Mouse (Mus musculus): ENCODE measurements around the gene Prpf4. TPM values are rescaled to one million over a fixed set of nuclear protein-coding genes. Genes with fewer than 3 reads are reported as not detected.

Gene Prpf4
- total and polyA plus RNA-seq, 3 experiments = 18.1 to 33.7 (median 33.5) TPM

DNA sequence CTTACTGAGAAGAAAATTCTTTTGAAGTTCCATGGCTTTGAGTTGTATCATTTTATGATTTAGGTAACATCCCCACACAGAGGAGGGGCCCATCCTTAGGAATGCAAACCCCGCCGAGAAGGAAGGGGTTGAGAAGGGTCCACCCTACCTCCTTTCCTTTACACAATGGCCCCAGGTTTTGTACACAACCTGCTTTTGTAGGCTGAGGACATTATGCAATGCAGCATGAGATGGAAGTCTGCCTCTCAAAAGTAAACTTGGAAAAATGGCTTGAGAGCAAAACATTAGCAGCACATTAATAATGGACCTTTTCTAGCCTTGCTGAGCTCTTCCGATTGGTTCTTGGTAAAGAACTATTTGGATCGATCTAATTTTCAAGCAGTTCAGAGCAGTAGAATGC, 42.3 kb upstream of the Prpf4 start:
- Histone ChIP-seq H3K4me1 (ENCODE audit: control insufficient read depth in 1 of 2, insufficient read depth in 2 of 2) (peaks cover 0 to 27% of the 10 kb centered on the region in 2 experiments; a peak in 2 of 4 replicates), H3K9ac (ENCODE audit: insufficient read depth, low read depth) (no peak overlapping the region), H3K27ac (ENCODE audit: insufficient read depth, low read depth) (no peak overlapping the region), H3K36me3 (replicated peaks in 1 of 2; ENCODE audit: control insufficient read depth in 1 of 2, insufficient read depth in 1 of 2, low read length in 1 of 2) (peaks cover 0 to 21% of the 10 kb centered on the region in 2 experiments), H3K27me3 (replicated peaks) (no peaks in the 10 kb centered on the region), H3K4me3 (replicated peaks in 1 of 3; ENCODE audit: low read depth in 2 of 3, low read length in 2 of 3, poor library complexity in 1 of 3) (no peak overlapping the region), H3K4me2 (ENCODE audit: insufficient read depth, low read depth, poor library complexity, severe bottlenecking) (no peak overlapping the region), H3K9me3 (replicated peaks; ENCODE audit: low read length) (no peaks in the 10 kb centered on the region), H3K79me2 (replicated peaks; ENCODE audit: control insufficient read depth, extremely low read depth, insufficient read depth, poor library complexity, severe bottlenecking) (peaks cover 8% of the 10 kb centered on the region; the same call in 1 of the 2 replicates)
- in situ Hi-C loops (cut with MboI; ENCODE audit: low pct_ligation_motif_present, low pct_unique_long_range_greater_than_20kb, low sequenced_read_pairs) = no loop called here
- DNase-seq (ENCODE audit: extremely low read depth) = no peak
- no peak for TF ChIP-seq BHLHE40 (IDR thresholded peaks at IDR 0.05; ENCODE audit: low read depth, low read length)
- TF ChIP-seq CHD1 (IDR thresholded peaks at IDR 0.05; ENCODE audit: low read depth, low read length) = no peak
- no peak for TF ChIP-seq MXI1 (IDR thresholded peaks at IDR 0.05; ENCODE audit: low read depth, low read length)
- TF ChIP-seq POLR2AphosphoS2 (IDR thresholded peaks at IDR 0.05; ENCODE audit: low read depth, low read length) = no peak
- no peak for TF ChIP-seq SMC3 (IDR thresholded peaks at IDR 0.05; ENCODE audit: low read depth, low read length)
- TF ChIP-seq RCOR1 (conservative IDR thresholded peaks at IDR 0.05; ENCODE audit: low read depth, low read length) = no peak
- TF ChIP-seq POLR2A (IDR thresholded peaks at IDR 0.05; ENCODE audit: low read depth, low read length) = no peak
- no peak for TF ChIP-seq RAD21 (IDR thresholded peaks at IDR 0.05; ENCODE audit: low read depth, low read length)
- dilution Hi-C loops (cut with MboI; ENCODE audit: extremely low pct_ligation_motif_present, extremely low pct_unique_long_range_greater_than_20kb, low sequenced_read_pairs) = no loop called here

DNA sequence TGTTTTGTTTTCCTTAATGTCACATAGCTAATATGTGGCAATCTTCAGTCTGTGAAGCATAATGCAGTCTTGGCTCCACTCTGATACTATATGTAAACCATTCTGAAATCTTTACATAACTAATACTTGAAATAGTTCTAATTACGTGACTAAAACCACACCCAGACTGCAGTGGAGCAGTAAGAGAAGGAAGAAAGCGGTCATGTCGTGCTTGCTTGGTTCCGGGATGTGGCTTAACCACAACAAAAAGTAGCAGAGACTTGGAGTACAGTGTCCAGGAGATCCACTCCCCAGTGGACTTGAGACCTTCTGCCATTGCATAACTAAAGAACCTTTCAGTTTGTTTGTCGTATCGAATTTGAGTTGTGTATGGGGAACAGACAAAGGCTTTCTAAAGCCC, 41.0 kb upstream of the Prpf4 start:
- no peaks in the 10 kb centered on the region for H3K27me3 ChIP-seq (replicated peaks)
- in situ Hi-C loops (cut with MboI; ENCODE audit: low pct_ligation_motif_present, low pct_unique_long_range_greater_than_20kb, low sequenced_read_pairs) = no loop called here
- H3K79me2 ChIP-seq (replicated peaks; ENCODE audit: control insufficient read depth, extremely low read depth, insufficient read depth, poor library complexity, severe bottlenecking) = peaks cover 2% of the 10 kb centered on the region; the same call in 1 of the 2 replicates
- H3K4me2 ChIP-seq (ENCODE audit: insufficient read depth, low read depth, poor library complexity, severe bottlenecking) = no peak overlapping the region
- peaks cover 0 to 24% of the 10 kb centered on the region in 2 experiments for H3K36me3 ChIP-seq (replicated peaks in 1 of 2; ENCODE audit: control insufficient read depth in 1 of 2, insufficient read depth in 1 of 2, low read length in 1 of 2)
- no peak for TF ChIP-seq UBTF (IDR thresholded peaks at IDR 0.05; ENCODE audit: low read depth, low read length)
- TF ChIP-seq POLR2A (IDR thresholded peaks at IDR 0.05; ENCODE audit: low read depth, low read length) = no peak
- TF ChIP-seq JUND (conservative IDR thresholded peaks at IDR 0.05; ENCODE audit: low read depth, low read length) = no peak
- TF ChIP-seq RAD21 (IDR thresholded peaks at IDR 0.05; ENCODE audit: low read depth, low read length) = no peak
- no peak for TF ChIP-seq MEF2A (IDR thresholded peaks at IDR 0.05; ENCODE audit: borderline replicate concordance, low read depth, low read length)
- no peak for TF ChIP-seq ELF1 (IDR thresholded peaks at IDR 0.05; ENCODE audit: low read depth, low read length)
- TF ChIP-seq ZKSCAN1 (IDR thresholded peaks at IDR 0.05; ENCODE audit: borderline replicate concordance, low read depth, low read length) = no peak
- no peak for TF ChIP-seq ZC3H11A (IDR thresholded peaks at IDR 0.05; ENCODE audit: low read depth, low read length)
- TF ChIP-seq MAZ (IDR thresholded peaks at IDR 0.05; ENCODE audit: low read depth, low read length) = no peak
- TF ChIP-seq HCFC1 (IDR thresholded peaks at IDR 0.05; ENCODE audit: low read depth, low read length) = no peak
- no peaks in the 10 kb centered on the region for H3K9me3 ChIP-seq (replicated peaks; ENCODE audit: low read length)
- H3K27ac ChIP-seq (ENCODE audit: insufficient read depth, low read depth) = no peak overlapping the region
- no peak overlapping the region for H3K9ac ChIP-seq (ENCODE audit: insufficient read depth, low read depth)
- H3K4me1 ChIP-seq (ENCODE audit: control insufficient read depth in 1 of 2, insufficient read depth in 2 of 2) = peaks cover 0 to 18% of the 10 kb centered on the region in 2 experiments; a peak in 2 of 4 replicates
- H3K4me3 ChIP-seq (replicated peaks in 1 of 3; ENCODE audit: low read depth in 2 of 3, low read length in 2 of 3, poor library complexity in 1 of 3) = no peak overlapping the region
- DNase-seq (ENCODE audit: extremely low read depth) = no peak
- dilution Hi-C loops (cut with MboI; ENCODE audit: extremely low pct_ligation_motif_present, extremely low pct_unique_long_range_greater_than_20kb, low sequenced_read_pairs) = no loop called here
